Comparison of ENCODE assay signal across 21 mouse cellular contexts in genomic region chr17:55124846-55125245, GRCm38 (mm10).
A peak's percentile ranks its signal among the peaks of the same experiment; 100 is the strongest.
DNase-seq lines count a peak whose midpoint lies in the region; ATAC-seq and TF ChIP-seq lines count a peak whose summit lies in the region.
"Had no signal": no experiment of that assay in that cellular context is flagged by ENCODE, and none has a peak within 500 bp of the region (broad histone marks: within the 10 kb centered on the region; RNA-seq: fewer than 3 reads in every experiment).

No protein-coding gene starts in this region.

- H3K9ac ChIP-seq in liver, embryonic 11.5 days (ENCODE audit: low read depth, low read length): no peak overlapping the region
- H3K9ac ChIP-seq: embryonic facial prominence, embryonic 15.5 days; heart, embryonic 15.5 days; hindbrain, embryonic 15.5 days had no signal

- no peak for ATAC-seq in liver, embryonic 11.5 days (replicated peaks; ENCODE audit: low FRiP score)
- ATAC-seq: forebrain, embryonic 14.5 days had no signal

- 74% methylated on average over 1 of the region's 1 CpGs for WGBS in kidney, adult 2 months
- WGBS in liver, embryonic 11.5 days: 85% methylated on average over 1 of the region's 1 CpGs

- DNase-seq in kidney, adult 2 months: peak; percentile 3
- no peak for DNase-seq in kidney, adult 8-10 months
- DNase-seq in testis, postnatal 14 days (ENCODE audit: low spot score): peak; percentile 52
- no peak for DNase-seq in testis, postnatal 10 days (ENCODE audit: low spot score)
- peak; percentile 70 for DNase-seq in adrenal gland, postnatal 10 days
- peak; percentile 7 for DNase-seq in brain, adult 2 months (ENCODE audit: low read depth, low spot score)
- DNase-seq in liver, embryonic 11.5 days (ENCODE audit: low spot score): no peak
- no peak for DNase-seq in retina, postnatal 1 day
- DNase-seq: cerebellum, adult 2 months; cerebellum, postnatal 14 days; embryo, embryonic 11 days; gastrocnemius, postnatal 10 days; heart, adult 18-20 months; heart, postnatal 14 days had no signal

- no peaks in the 10 kb centered on the region for H3K27me3 ChIP-seq in kidney, adult 2 months (replicated peaks; ENCODE audit: control insufficient read depth, insufficient read depth, low read length)
- H3K27me3 ChIP-seq in liver, embryonic 11.5 days (replicated peaks; ENCODE audit: control insufficient read depth, insufficient read depth, low read length): no peaks in the 10 kb centered on the region
- H3K27me3 ChIP-seq: embryonic facial prominence, embryonic 15.5 days; heart, embryonic 15.5 days; hindbrain, embryonic 15.5 days had no signal

- H3K36me3 ChIP-seq in kidney, adult 2 months (ENCODE audit: control insufficient read depth, insufficient read depth, low read length): no peaks in the 10 kb centered on the region
- no peaks in the 10 kb centered on the region for H3K36me3 ChIP-seq in liver, embryonic 11.5 days (ENCODE audit: control insufficient read depth, insufficient read depth, low read length)
- H3K36me3 ChIP-seq: embryonic facial prominence, embryonic 15.5 days; forebrain, embryonic 10.5 days; heart, embryonic 15.5 days; hindbrain, embryonic 15.5 days had no signal

- no peak overlapping the region for H3K27ac ChIP-seq in kidney, adult 2 months (ENCODE audit: insufficient read depth, low read depth, low read length)
- no peak overlapping the region for H3K27ac ChIP-seq in liver, embryonic 11.5 days (ENCODE audit: low read depth, low read length)
- H3K27ac ChIP-seq: embryonic facial prominence, embryonic 15.5 days; forebrain, embryonic 10.5 days; heart, embryonic 15.5 days; hindbrain, embryonic 15.5 days had no signal

- TF ChIP-seq CTCF in kidney, adult 2 months (conservative IDR thresholded peaks at IDR 0.05; ENCODE audit: insufficient read depth, insufficient read length, low read depth, low read length): no peak

- H3K4me2 ChIP-seq in liver, embryonic 11.5 days: no peak overlapping the region
- H3K4me2 ChIP-seq: embryonic facial prominence, embryonic 15.5 days; heart, embryonic 11.5 days; heart, embryonic 15.5 days; hindbrain, embryonic 15.5 days had no signal

- no peak for TF ChIP-seq POLR2A in kidney, adult 2 months (IDR thresholded peaks at IDR 0.05; ENCODE audit: low read depth, low read length)

- no peaks in the 10 kb centered on the region for H3K9me3 ChIP-seq in liver, embryonic 11.5 days (ENCODE audit: control insufficient read depth, low read length)
- H3K9me3 ChIP-seq: embryonic facial prominence, embryonic 15.5 days; forebrain, embryonic 10.5 days; heart, embryonic 15.5 days; hindbrain, embryonic 15.5 days had no signal

- H3K4me1 ChIP-seq in kidney, adult 2 months (ENCODE audit: control insufficient read depth, insufficient read depth, low read length): no peaks in the 10 kb centered on the region
- H3K4me1 ChIP-seq in liver, embryonic 11.5 days (replicated peaks; ENCODE audit: control insufficient read depth, insufficient read depth, low read length): no peaks in the 10 kb centered on the region
- H3K4me1 ChIP-seq: embryonic facial prominence, embryonic 15.5 days; forebrain, embryonic 10.5 days; heart, embryonic 15.5 days; hindbrain, embryonic 15.5 days had no signal

- no peak overlapping the region for H3K4me3 ChIP-seq in kidney, adult 2 months (ENCODE audit: insufficient read depth, low read depth, low read length)
- no peak overlapping the region for H3K4me3 ChIP-seq in liver, embryonic 11.5 days (ENCODE audit: low read depth, low read length)
- H3K4me3 ChIP-seq: embryonic facial prominence, embryonic 15.5 days; erythroblast, embryonic 14.5 days; forebrain, embryonic 10.5 days; heart, embryonic 15.5 days; hindbrain, embryonic 15.5 days had no signal

Comparison
In these comparisons a context has a peak if more than half of its experiments do, and no peak if none do; other contexts are left out.
1. DNase-seq: peak in kidney, adult 2 months (single experiment), testis, postnatal 14 days (single experiment), adrenal gland, postnatal 10 days (single experiment) and brain, adult 2 months (single experiment); none in kidney, adult 8-10 months (0 of 2), testis, postnatal 10 days (single experiment), liver, embryonic 11.5 days (single experiment) and retina, postnatal 1 day (single experiment).